Mouse (Mus musculus) heart, embryonic 13.5 days (tissue): ENCODE measurements around the gene Dhx8. TPM values are rescaled to one million over a fixed set of nuclear protein-coding genes. Genes with fewer than 3 reads are reported as not detected.

Experiments used
- ATAC-seq: fragments of 200-750 bp; cut with Nextera tagmentation; 2 replicates; pipeline ENCODE4 v1.8.0; 2017; ENCODE audit warnings: moderate TSS enrichment; ENCODE audit not compliant: insufficient number of reproducible peaks, low FRiP score, low TSS enrichment; ENCODE audit errors: extremely low read depth
- H3K27ac ChIP-seq: fragments of 300-500 bp; sonication (generic); replicated peaks from 2 replicates; pipeline ENCODE4 v1.5.1; 2015; ENCODE audit warnings: moderate library complexity, mild to moderate bottlenecking, inconsistent platforms
- H3K27me3 ChIP-seq: fragments of 300-500 bp; sonication (generic); replicated peaks from 2 replicates; pipeline ENCODE4 v1.6.1; 2015; ENCODE audit warnings: mild to moderate bottlenecking, inconsistent platforms
- H3K36me3 ChIP-seq: fragments of 300-500 bp; sonication (generic); 2 replicates; pipeline ENCODE4 v1.6.1; 2015; ENCODE audit warnings: mild to moderate bottlenecking, inconsistent platforms
- H3K4me1 ChIP-seq: fragments of 300-500 bp; sonication (generic); 2 replicates; pipeline ENCODE4 v1.6.1; 2015; ENCODE audit warnings: inconsistent platforms
- H3K4me2 ChIP-seq: fragments of 300-500 bp; sonication (generic); 2 replicates; pipeline ENCODE4 v1.6.1; 2015; ENCODE audit warnings: inconsistent platforms, mild to moderate bottlenecking, moderate library complexity
- H3K4me3 ChIP-seq: fragments of 300-500 bp; sonication (generic); 2 replicates; pipeline ENCODE4 v1.5.1; 2015; ENCODE audit warnings: moderate library complexity, mild to moderate bottlenecking, inconsistent platforms
- H3K9ac ChIP-seq: fragments of 300-500 bp; sonication (generic); 2 replicates; pipeline ENCODE4 v1.6.1; 2015; ENCODE audit warnings: inconsistent platforms, mild to moderate bottlenecking, moderate library complexity
- H3K9me3 ChIP-seq: fragments of 300-500 bp; sonication (generic); 2 replicates; pipeline ENCODE4 v1.6.1; 2016; ENCODE audit warnings: inconsistent platforms
- WGBS: fragments of 180-500 bp; shearing (Covaris S2); methylation state at CpG from one replicate; pipeline ENCODE4 v1.1.7; 2015; ENCODE audit warnings: mixed read lengths; 5-methylcytosine and 5-hydroxymethylcytosine counted together
- polyA plus RNA-seq: library from polyadenylated mRNA; unstranded; fragments of >200 nt; fragmentation: Nextera tagmentation; extraction: Ambion mirVana; gene quantifications from 2 replicates; pipeline ENCODE4 v1.2.1, GENCODE M21; 2015

Dhx8 gene
- polyA plus RNA-seq, 1 experiment from 2014 or later = 18.8 TPM

DNA sequence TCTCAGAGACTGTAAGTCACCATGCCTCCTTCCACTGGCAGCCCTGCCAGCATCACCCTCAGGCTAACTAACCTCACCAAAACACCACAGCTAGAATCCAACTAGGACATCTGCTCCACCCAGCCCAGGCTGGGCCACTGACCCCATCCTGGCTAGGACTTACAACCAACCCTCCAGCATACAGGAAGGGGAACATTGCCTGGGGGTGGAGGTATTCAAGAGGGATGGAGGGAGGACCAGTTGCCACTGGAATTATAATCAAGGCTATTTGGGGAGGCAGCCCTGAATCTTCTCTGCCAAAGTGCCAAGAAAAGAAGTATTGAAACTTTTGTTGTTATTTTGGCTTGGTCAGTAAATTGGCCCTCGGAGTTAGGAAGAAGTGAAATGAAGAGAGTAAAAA lies 50.4 kb downstream of the Dhx8 start:
- H3K27me3 ChIP-seq = peaks cover 86% of the 10 kb centered on the region
- no peak for ATAC-seq
- H3K27ac ChIP-seq = no peak overlapping the region
- H3K36me3 ChIP-seq = no peaks in the 10 kb centered on the region
- H3K4me3 ChIP-seq = no peak overlapping the region
- peak overlapping the region; percentile 99 for H3K4me2 ChIP-seq
- WGBS = 74% methylated on average over 1 of the region's 1 CpGs
- no peak overlapping the region for H3K9ac ChIP-seq
- H3K4me1 ChIP-seq = peaks cover 27% of the 10 kb centered on the region
- no peaks in the 10 kb centered on the region for H3K9me3 ChIP-seq

DNA sequence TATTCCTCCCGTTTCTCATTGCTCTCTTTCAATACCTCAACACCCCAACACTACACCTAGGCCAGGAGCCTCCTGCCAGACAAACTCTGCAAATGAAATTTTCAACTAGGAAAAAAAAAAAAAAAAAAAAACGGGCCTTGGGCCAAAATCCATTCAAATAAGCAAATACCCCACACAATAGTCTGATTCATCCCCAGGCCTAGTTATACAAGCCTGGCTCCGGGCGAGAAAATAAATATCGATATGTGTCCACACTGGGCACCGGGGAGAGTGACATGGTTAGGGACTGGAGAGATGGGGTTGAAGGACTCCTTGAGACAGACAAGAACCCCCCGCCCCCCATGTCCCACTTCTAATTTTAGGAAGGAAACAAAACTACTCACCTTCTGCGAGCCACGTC lies 50.9 kb downstream of the Dhx8 start:
- Histone ChIP-seq H3K4me1 (peaks cover 24% of the 10 kb centered on the region), H3K27me3 (peaks cover 86% of the 10 kb centered on the region), H3K9me3 (no peaks in the 10 kb centered on the region), H3K27ac (no peak overlapping the region), H3K9ac (peak overlapping the region; percentile 80), H3K4me2 (peak overlapping the region; percentile 99), H3K4me3 (peak overlapping the region; percentile 66), H3K36me3 (no peaks in the 10 kb centered on the region)
- WGBS = 26% methylated on average over 9 of the region's 9 CpGs
- no peak for ATAC-seq

DNA sequence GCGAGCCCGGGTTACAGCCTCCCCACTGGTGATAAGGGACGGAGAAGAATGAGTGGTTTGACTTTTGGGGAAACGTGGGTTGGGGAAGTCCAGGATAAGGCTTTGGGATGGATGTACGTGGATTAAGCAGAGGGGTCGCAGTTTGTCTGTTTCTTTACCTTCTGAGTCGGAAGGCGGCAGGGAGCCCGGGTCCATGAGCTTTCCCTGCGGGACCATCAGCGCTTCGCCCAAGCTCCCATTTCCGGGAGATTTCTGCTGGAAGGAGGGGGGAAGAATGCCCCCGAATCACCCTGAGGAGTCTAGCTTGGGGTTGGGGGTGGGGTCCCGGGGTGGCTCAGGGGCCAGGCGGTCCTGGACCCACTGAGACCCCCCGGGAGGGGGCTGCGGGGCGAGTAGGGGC lies 51.4 kb downstream of the Dhx8 start:
- ATAC-seq = no peak

GRCm38 (mm10) chr11:101784488-101785142 lies 51.9 kb downstream of the Dhx8 start:
- Histone ChIP-seq H3K4me3 (peak overlapping the region; percentile 66), H3K9ac (peak overlapping the region; percentile 80), H3K27me3 (peaks cover 85% of the 10 kb centered on the region), H3K9me3 (no peaks in the 10 kb centered on the region), H3K27ac (peak overlapping the region; percentile 64), H3K4me2 (peak overlapping the region; percentile 99), H3K36me3 (no peaks in the 10 kb centered on the region), H3K4me1 (peaks cover 24% of the 10 kb centered on the region)
- ATAC-seq = no peak; the same call in 1 of the 2 replicates
- under 1% methylated on average over 55 of the region's 67 CpGs for WGBS

More for the DNA sequence above, 51.4 kb downstream of the Dhx8 start:
- H3K27me3 ChIP-seq = peaks cover 87% of the 10 kb centered on the region
- H3K9ac ChIP-seq = peak overlapping the region; percentile 80
- H3K4me2 ChIP-seq = peak overlapping the region; percentile 99
- H3K27ac ChIP-seq = peak overlapping the region; percentile 64; the same call in 1 of the 2 replicates
- 1% methylated on average over 19 of the region's 19 CpGs for WGBS
- no peaks in the 10 kb centered on the region for H3K9me3 ChIP-seq
- H3K4me1 ChIP-seq = peaks cover 24% of the 10 kb centered on the region
- H3K4me3 ChIP-seq = peak overlapping the region; percentile 66
- H3K36me3 ChIP-seq = no peaks in the 10 kb centered on the region

DNA sequence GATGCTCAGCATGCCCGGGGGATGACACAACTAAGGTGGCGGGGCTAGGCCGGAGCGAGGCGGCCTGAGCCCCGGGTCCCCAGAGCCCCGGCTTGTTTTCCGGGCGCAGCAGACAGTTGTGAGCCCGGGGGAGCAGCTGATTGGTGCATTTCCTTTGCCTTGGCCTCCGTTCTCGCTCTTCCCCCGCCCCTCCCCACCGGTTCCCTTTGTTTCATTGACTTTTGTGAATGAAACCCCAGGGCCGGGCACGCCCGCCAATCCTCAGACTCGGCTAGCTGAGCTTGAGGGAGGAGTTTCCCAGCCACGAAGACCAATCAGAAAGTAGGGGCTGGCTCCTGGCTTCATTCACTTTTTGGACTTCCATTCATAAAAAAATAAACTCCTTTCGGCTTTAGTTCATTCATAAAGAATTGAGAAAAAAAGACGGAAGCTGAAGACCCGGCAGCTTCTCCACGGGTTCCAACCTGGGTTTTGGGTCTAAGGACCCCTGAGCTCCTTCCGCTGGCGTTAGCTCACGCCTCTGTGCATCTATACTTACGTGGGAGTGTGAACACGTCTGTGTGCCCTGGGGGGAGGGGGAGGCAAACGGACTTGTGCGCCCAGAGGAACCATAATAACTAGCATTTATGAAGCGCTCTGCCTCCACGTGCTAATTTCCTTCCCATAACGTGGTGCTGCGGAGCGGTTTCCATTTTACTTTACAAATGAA lies 52.6 kb downstream of the Dhx8 start, which contains the start of gene Etv4:
Gene Etv4 (minus strand): TSS at position 229 of the 709 bp plus-strand sequence.
- Histone ChIP-seq H3K27ac (peak within 1 kb of the TSS; percentile 64), H3K36me3 (no peaks in the 10 kb centered on the region), H3K4me3 (peak within 1 kb of the TSS; percentile 66), H3K27me3 (peaks cover 80% of the 10 kb centered on the region), H3K4me1 (peaks cover 28% of the 10 kb centered on the region), H3K9me3 (no peaks in the 10 kb centered on the region), H3K9ac (peak within 1 kb of the TSS; percentile 80), H3K4me2 (peak within 1 kb of the TSS; percentile 99)
- under 1% methylated on average over 35 of the region's 35 CpGs for WGBS
- peak; percentile 47; the same call in 1 of the 2 replicates for ATAC-seq

DNA sequence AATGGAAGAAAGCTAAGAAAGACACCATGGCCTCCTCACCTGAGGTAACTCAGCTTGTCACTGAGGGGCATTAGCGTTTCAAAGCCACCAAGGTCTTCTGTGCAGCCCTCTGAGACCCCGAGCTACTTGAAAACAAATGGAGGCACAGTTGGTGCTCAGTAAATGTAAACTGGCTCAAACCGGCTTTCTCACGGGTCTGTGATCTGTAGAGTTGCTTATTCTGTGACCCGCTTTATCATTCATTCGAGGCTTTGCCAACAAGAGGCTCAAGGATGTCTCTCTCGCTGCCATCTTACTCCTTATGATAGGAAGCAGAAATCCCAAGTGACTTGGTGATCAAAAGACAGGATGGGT lies 53.1 kb downstream of the Dhx8 start:
- H3K4me2 ChIP-seq = peak overlapping the region; percentile 99
- H3K4me3 ChIP-seq = peak overlapping the region; percentile 66
- ATAC-seq = no peak
- H3K27me3 ChIP-seq = peaks cover 75% of the 10 kb centered on the region
- 0 out of 2 replicates have a peak overlapping the region, but pooled peaks have one; percentile 1 for H3K9ac ChIP-seq
- 7% methylated on average over 7 of the region's 7 CpGs for WGBS
- H3K4me1 ChIP-seq = peaks cover 27% of the 10 kb centered on the region
- no peaks in the 10 kb centered on the region for H3K9me3 ChIP-seq
- H3K36me3 ChIP-seq = no peaks in the 10 kb centered on the region
- H3K27ac ChIP-seq = no peak overlapping the region

- peaks cover 67% of the 10 kb centered on the region for H3K27me3 ChIP-seq
Observed at GRCm38 (mm10) chr11:101786651-101787050, 53.9 kb downstream of the Dhx8 start.

GRCm38 (mm10) chr11:101787432-101787831 lies 54.7 kb downstream of the Dhx8 start:
- no peak overlapping the region for H3K4me2 ChIP-seq
- H3K9me3 ChIP-seq = no peaks in the 10 kb centered on the region
- H3K4me1 ChIP-seq = peaks cover 40% of the 10 kb centered on the region
- no peak overlapping the region for H3K9ac ChIP-seq
- no peak for ATAC-seq
- no peak overlapping the region for H3K4me3 ChIP-seq
- 70% methylated on average over 1 of the region's 1 CpGs for WGBS
- H3K27me3 ChIP-seq = peaks cover 59% of the 10 kb centered on the region
- H3K36me3 ChIP-seq = no peaks in the 10 kb centered on the region
- no peak overlapping the region for H3K27ac ChIP-seq

More at GRCm38 (mm10) chr11:101786651-101787050, 53.9 kb downstream of the Dhx8 start:
- Histone ChIP-seq H3K27ac (no peak overlapping the region), H3K4me3 (no peak overlapping the region), H3K36me3 (no peaks in the 10 kb centered on the region), H3K4me1 (peaks cover 35% of the 10 kb centered on the region), H3K9me3 (no peaks in the 10 kb centered on the region), H3K9ac (no peak overlapping the region), H3K4me2 (no peak overlapping the region)
- ATAC-seq = no peak
- WGBS = 57% methylated on average over 7 of the region's 7 CpGs

- peak overlapping the region; percentile 36 for H3K4me3 ChIP-seq
- no peaks in the 10 kb centered on the region for H3K9me3 ChIP-seq
- 24% methylated on average over 19 of the region's 19 CpGs for WGBS
- peak; percentile 64; the same call in 1 of the 2 replicates for ATAC-seq
- H3K36me3 ChIP-seq = no peaks in the 10 kb centered on the region
- H3K4me1 ChIP-seq = peaks cover 24% of the 10 kb centered on the region
- H3K4me2 ChIP-seq = peak overlapping the region; percentile 64
- H3K27me3 ChIP-seq = peaks cover 29% of the 10 kb centered on the region
- H3K27ac ChIP-seq = peak overlapping the region; percentile 96
- peak overlapping the region; percentile 75 for H3K9ac ChIP-seq
Observed at GRCm38 (mm10) chr11:101790811-101791526, 58.2 kb downstream of the Dhx8 start.

- H3K9ac ChIP-seq = no peak overlapping the region
- WGBS = 80% methylated on average over 2 of the region's 2 CpGs
- no peak overlapping the region for H3K4me2 ChIP-seq
- no peak overlapping the region for H3K27ac ChIP-seq
- H3K9me3 ChIP-seq = no peaks in the 10 kb centered on the region
- H3K4me1 ChIP-seq = peaks cover 15% of the 10 kb centered on the region
- ATAC-seq = no peak
- no peaks in the 10 kb centered on the region for H3K27me3 ChIP-seq
- H3K4me3 ChIP-seq = no peak overlapping the region
- H3K36me3 ChIP-seq = no peaks in the 10 kb centered on the region
Observed at GRCm38 (mm10) chr11:101797355-101797754, 64.6 kb downstream of the Dhx8 start.

DNA sequence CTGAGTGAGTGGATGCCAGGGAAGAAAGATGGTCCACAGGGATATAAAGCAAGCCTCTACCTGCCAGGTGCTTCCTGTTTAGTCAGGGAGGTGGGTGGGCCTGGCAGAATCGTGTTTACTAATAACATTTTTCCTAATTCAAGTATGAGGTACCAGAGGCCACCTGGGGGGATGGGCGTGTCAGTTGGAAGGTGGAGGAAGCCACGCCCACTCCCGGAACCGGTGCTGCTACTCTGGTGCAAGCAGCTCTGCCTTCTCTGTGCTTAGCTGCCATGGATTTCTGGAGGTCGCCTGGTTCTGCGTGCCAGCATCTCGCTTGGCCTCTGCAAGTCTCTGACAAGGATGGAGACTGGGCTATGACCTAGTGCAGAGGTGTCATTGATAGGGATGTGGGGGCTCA lies 65.4 kb downstream of the Dhx8 start:
- no peak overlapping the region for H3K27ac ChIP-seq
- peaks cover 15% of the 10 kb centered on the region for H3K4me1 ChIP-seq
- no peak overlapping the region for H3K9ac ChIP-seq
- WGBS = 39% methylated on average over 8 of the region's 8 CpGs
- no peak overlapping the region for H3K4me3 ChIP-seq
- H3K9me3 ChIP-seq = no peaks in the 10 kb centered on the region
- H3K36me3 ChIP-seq = no peaks in the 10 kb centered on the region
- no peak overlapping the region for H3K4me2 ChIP-seq
- no peak for ATAC-seq
- no peaks in the 10 kb centered on the region for H3K27me3 ChIP-seq
